Mouse (Mus musculus) megakaryocyte, embryonic 14.5 days (primary cell): ENCODE results near the gene Cer1. TPM values are rescaled to one million over a fixed set of nuclear protein-coding genes. Genes with fewer than 3 reads are reported as not detected.

Experiments used
- H3K27me3 ChIP-seq: replicated peaks from 2 replicates; pipeline ENCODE3; 2012; ENCODE audit warnings: inconsistent platforms
- H3K36me3 ChIP-seq: replicated peaks from 2 replicates; pipeline ENCODE3; 2012; ENCODE audit warnings: low read length, inconsistent platforms, mixed read lengths
- H3K4me1 ChIP-seq: 2 replicates; pipeline ENCODE4 v1.6.1; 2012; ENCODE audit warnings: inconsistent platforms
- H3K4me3 ChIP-seq: replicated peaks from 2 replicates; pipeline ENCODE3; 2012; ENCODE audit warnings: moderate library complexity, mild to moderate bottlenecking, inconsistent platforms
- H3K9me3 ChIP-seq: 2 replicates; pipeline ENCODE4 v1.6.1; 2012; ENCODE audit warnings: inconsistent platforms
- FLI1 ChIP-seq: IDR thresholded peaks from 2 replicates; pipeline ENCODE4 v1.6.1; 2012; ENCODE audit warnings: low read length, inconsistent platforms, mixed read lengths
- GATA1 ChIP-seq: IDR thresholded peaks from 3 replicates; pipeline ENCODE4 v1.6.1; 2012; ENCODE audit warnings: mixed read lengths, low read length, inconsistent platforms, borderline replicate concordance
- polyA plus RNA-seq: library from polyadenylated mRNA; stranded (reverse); fragments of >175 nt; gene quantifications from 2 replicates; pipeline ENCODE4 v1.2.3, GENCODE M21; 2012; ENCODE audit warnings: low replicate concordance; ENCODE audit not compliant: insufficient read depth

Cer1 gene
- polyA plus RNA-seq, 1 experiment = not detected

DNA sequence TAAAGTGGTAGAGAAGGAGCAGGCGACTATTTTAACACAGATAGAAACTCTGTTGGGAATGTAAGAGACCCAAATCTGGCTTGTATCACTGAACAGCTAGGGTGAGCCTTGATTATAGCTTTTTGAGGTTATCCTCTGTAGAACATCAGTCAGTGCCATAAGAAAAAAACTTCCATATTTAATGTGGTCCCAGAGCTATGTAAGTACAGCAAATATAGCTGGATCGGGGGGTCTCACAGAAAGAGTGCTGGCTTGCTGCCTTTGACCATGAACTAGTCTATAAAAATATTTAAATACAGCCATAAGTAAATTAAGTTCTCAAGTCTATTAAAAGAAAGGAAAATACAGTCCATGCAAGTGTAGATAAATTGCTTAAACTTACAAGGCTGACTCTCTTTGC, 4.7 kb downstream of the Cer1 start:
- no peak overlapping the region for H3K4me3 ChIP-seq
- H3K27me3 ChIP-seq = no peaks in the 10 kb centered on the region
- H3K9me3 ChIP-seq = 0 out of 2 replicates have a peak, but pooled peaks cover 7% of the 10 kb centered on the region
- TF ChIP-seq FLI1 (no peak), GATA1 (no peak)
- no peaks in the 10 kb centered on the region for H3K36me3 ChIP-seq
- no peaks in the 10 kb centered on the region for H3K4me1 ChIP-seq

DNA sequence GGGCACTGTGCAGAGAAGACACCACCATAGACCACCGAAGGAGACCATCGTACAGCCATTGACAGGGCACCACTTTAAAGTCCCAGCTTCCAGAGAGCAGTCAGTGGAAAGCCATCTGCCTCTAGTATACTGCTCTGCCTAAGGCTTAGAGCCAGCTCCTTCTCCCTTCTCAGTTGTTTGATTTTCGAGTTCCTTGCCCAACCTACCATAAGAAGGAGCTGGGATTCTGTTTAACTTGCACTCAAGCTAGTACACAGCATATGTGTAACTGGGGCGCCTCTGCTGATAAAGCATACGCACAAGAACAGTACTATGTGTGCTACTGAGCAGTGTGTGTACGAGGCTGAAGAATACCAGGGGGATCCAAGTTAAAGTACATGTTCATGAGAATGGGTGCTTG, 5.8 kb downstream of the Cer1 start:
- no peaks in the 10 kb centered on the region for H3K36me3 ChIP-seq
- no peak overlapping the region for H3K4me3 ChIP-seq
- no peaks in the 10 kb centered on the region for H3K27me3 ChIP-seq
- no peak for TF ChIP-seq FLI1
- TF ChIP-seq GATA1 = no peak
- no peaks in the 10 kb centered on the region for H3K9me3 ChIP-seq
- H3K4me1 ChIP-seq = no peaks in the 10 kb centered on the region

DNA sequence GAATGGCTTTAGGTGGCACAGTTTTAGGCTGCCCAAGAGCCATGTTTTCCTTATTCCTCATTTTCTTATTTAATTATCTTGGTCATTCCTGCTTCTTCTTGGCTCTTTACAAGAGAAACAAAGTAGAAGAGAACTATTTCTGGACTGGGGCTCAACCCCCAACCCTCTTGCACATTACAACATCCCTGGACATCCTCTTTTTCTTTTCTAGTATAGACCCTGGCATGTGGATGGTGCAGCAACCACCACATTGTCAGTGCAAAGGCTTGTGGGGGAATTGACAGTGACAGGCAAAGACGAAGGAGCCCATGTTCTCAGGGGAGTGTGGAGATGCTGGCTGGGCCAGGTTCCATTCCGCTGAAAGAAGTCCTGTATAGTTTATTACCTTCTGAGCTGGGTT, 8.3 kb downstream of the Cer1 start:
- TF ChIP-seq FLI1 (no peak), GATA1 (no peak)
- H3K4me1 ChIP-seq = no peaks in the 10 kb centered on the region
- H3K4me3 ChIP-seq = no peak overlapping the region
- no peaks in the 10 kb centered on the region for H3K27me3 ChIP-seq
- no peaks in the 10 kb centered on the region for H3K9me3 ChIP-seq
- H3K36me3 ChIP-seq = no peaks in the 10 kb centered on the region

DNA sequence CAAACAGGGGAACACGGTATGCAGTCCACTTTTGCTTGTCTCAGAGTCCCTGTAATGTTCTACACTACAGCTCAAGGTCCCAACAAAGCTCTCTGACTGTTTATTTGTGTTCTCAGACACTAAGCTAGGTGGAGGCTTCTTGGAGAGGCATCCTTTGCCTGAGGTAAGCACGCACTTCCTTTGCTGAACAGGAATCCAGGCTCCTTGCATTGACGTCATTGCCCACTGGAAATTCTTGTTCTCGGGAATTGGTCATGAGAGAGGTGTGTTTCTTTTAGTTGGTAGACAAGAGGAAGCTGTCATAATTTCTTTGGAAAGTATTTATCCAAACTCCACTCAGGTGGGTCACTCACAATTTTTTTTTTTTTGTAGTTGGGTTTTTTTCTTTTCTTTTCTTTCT, 9.4 kb downstream of the Cer1 start:
- Histone ChIP-seq H3K27me3 (no peaks in the 10 kb centered on the region), H3K36me3 (no peaks in the 10 kb centered on the region), H3K9me3 (no peaks in the 10 kb centered on the region; the same call in 1 of the 2 replicates), H3K4me3 (no peak overlapping the region), H3K4me1 (peaks cover 4% of the 10 kb centered on the region; the same call in 1 of the 2 replicates)
- no peak for TF ChIP-seq FLI1
- no peak for TF ChIP-seq GATA1

DNA sequence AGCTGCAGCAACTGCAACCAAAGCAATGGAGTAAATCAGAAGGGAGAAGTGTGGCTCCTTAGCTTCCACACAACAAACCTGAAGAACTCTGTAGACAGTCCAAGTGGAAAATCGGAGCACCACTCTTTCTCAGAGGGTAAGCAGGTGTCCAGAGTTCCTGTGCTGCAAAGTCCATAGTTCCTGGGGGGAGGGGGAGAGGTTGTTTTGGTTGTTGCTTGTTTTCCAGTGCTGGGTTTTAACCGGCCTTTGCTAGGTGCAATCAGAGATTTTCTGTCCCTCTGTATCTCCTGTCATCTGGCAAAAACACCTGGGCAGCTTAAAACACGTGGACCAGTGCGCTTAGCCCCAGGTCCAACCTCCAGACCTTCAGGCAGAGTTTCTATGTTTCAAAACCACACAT, 10.2 kb downstream of the Cer1 start:
- no peaks in the 10 kb centered on the region; the same call in 1 of the 2 replicates for H3K9me3 ChIP-seq
- H3K27me3 ChIP-seq = no peaks in the 10 kb centered on the region
- H3K4me1 ChIP-seq = peaks cover 4% of the 10 kb centered on the region; the same call in 1 of the 2 replicates
- no peaks in the 10 kb centered on the region for H3K36me3 ChIP-seq
- H3K4me3 ChIP-seq = no peak overlapping the region
- TF ChIP-seq FLI1 (no peak), GATA1 (no peak)

DNA sequence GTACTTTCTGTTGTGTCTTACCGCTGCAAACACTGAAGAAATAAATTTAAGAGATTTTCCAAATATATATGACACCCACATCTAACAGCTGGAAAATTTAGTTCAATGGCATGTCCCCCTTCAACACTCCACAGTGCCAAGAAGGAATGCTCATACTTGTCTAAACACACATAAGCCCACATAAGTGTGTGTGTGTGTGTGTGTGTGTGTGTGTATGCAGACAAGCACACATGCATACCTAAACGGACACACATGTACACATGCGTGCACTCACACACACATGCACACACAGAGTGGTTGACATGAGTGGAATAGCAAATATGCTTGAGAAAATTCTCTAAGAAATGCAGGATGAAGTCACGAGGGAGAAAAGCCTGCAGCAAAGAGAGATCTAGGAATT, 12.4 kb downstream of the Cer1 start:
- TF ChIP-seq FLI1 (no peak), GATA1 (no peak)
- Histone ChIP-seq H3K27me3 (no peaks in the 10 kb centered on the region), H3K36me3 (no peaks in the 10 kb centered on the region), H3K4me1 (peaks cover 4% of the 10 kb centered on the region; the same call in 1 of the 2 replicates), H3K9me3 (no peaks in the 10 kb centered on the region; the same call in 1 of the 2 replicates), H3K4me3 (no peak overlapping the region)

DNA sequence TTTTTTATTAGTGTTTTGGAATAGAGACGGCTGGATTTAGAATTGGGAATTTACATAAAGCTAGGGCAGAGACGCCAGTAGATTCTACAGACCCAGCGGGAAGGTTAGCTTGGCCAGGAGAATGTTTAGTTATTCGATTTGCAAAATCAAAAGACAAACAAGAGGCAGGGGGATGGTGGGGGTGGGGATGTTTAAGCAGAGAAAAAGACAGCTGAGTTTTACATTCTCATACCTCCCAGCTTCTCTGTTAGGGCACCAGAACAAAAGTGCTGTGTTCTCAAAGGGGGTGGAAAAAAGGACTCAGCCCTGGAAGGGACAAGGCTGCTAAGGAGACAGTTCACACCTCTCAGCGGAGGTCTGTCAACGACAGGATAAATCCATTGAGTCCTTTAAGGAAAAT, 12.8 kb downstream of the Cer1 start:
- no peaks in the 10 kb centered on the region for H3K36me3 ChIP-seq
- TF ChIP-seq GATA1 = no peak
- TF ChIP-seq FLI1 = no peak
- no peaks in the 10 kb centered on the region; the same call in 1 of the 2 replicates for H3K9me3 ChIP-seq
- peaks cover 4% of the 10 kb centered on the region; the same call in 1 of the 2 replicates for H3K4me1 ChIP-seq
- no peak overlapping the region for H3K4me3 ChIP-seq
- H3K27me3 ChIP-seq = no peaks in the 10 kb centered on the region

DNA sequence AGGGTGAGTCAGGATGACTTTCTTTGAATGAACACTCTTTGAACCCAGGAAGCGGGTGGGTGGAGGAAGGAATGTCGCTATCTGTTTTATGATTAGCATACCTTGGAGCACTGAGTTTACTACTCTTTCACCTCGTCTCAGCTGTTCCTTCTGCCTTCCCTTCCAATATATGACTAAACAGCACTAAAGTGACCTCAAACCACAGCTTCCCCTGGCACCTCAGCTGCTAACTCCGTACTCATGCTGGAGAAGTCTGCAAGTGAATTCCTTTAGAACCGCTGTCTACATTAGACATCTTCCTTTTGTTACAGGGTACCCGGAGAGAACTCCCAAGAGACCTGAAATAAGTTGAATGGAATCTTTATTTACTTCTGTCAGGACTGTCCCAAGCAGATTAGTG, 14.0 kb downstream of the Cer1 start:
- Histone ChIP-seq H3K36me3 (no peaks in the 10 kb centered on the region), H3K4me1 (peaks cover 10% of the 10 kb centered on the region; the same call in 1 of the 2 replicates), H3K9me3 (no peaks in the 10 kb centered on the region; the same call in 1 of the 2 replicates), H3K27me3 (no peaks in the 10 kb centered on the region), H3K4me3 (no peak overlapping the region)
- TF ChIP-seq GATA1 = no peak
- no peak for TF ChIP-seq FLI1

DNA sequence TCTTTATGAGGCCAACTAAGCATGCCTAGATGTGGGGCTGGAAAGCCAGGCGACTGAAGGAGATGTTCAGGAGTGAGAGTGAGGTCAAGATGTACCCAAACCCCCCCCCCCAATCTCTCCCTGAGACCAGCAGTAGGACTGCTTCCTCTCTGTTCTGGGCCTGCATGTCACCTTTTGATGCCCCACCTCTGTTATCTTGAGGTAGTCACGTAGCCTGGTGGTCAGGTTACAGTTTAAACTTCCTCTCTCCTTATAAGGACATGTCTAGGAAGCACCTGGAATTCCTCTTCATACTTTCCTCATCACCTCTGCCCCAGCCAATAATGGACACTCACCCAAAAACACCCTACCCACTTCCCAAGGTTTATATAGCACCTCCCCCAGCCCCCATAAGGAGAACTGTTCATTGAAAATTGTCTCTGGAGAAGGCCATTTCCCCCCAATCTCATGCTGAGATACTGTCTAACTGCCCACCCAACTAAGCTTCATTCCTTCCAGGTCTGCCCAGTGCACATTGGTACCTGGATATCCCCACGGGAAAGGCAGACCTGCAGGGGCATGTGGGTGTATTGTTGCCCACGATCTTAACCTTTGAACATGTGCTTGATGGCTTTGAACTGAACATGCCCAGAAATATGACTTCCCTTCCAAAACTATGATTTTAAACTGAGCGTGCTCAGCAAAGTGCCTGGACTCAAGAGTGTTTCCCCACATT, 17.1 kb downstream of the Cer1 start:
- H3K9me3 ChIP-seq = no peaks in the 10 kb centered on the region; the same call in 1 of the 2 replicates
- H3K4me3 ChIP-seq = no peak overlapping the region
- H3K36me3 ChIP-seq = no peaks in the 10 kb centered on the region
- no peak for TF ChIP-seq FLI1
- no peak for TF ChIP-seq GATA1
- H3K4me1 ChIP-seq = peaks cover 10% of the 10 kb centered on the region; the same call in 1 of the 2 replicates
- peaks cover 3% of the 10 kb centered on the region for H3K27me3 ChIP-seq

DNA sequence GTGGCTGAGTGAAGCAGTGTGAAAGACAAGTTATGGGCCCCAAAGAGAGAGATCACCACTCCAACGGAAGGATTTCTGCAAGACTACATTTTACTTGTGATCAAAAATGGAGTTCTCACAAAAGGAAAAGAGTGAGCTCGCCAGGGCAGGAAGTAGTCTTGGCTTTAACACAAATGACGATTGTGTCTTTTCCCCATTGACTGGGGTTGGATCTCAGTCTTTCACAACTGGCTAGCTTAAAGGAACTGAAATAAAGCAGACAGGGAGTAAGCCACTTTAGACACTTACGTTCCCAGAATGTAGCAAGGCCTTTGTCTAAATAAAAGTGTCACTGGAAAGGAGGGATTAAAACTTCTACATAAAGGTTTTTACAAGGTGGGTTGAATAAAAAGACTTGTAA, 17.8 kb downstream of the Cer1 start:
- TF ChIP-seq GATA1 (no peak), FLI1 (no peak)

More for the DNA sequence above, 17.8 kb downstream of the Cer1 start:
- Histone ChIP-seq H3K27me3 (peaks cover 3% of the 10 kb centered on the region), H3K4me3 (no peak overlapping the region), H3K36me3 (no peaks in the 10 kb centered on the region), H3K4me1 (peaks cover 10% of the 10 kb centered on the region; the same call in 1 of the 2 replicates), H3K9me3 (no peaks in the 10 kb centered on the region; the same call in 1 of the 2 replicates)
